Mouse (Mus musculus) embryonic facial prominence, embryonic 11.5 days (tissue): ENCODE measurements around the gene Lactb. TPM values are rescaled to one million over a fixed set of nuclear protein-coding genes. Genes with fewer than 3 reads are reported as not detected.

ENCODE experiments used
- ATAC-seq: fragments of 200-750 bp; cut with Nextera tagmentation; replicated peaks from 2 replicates; pipeline ENCODE4 v1.8.0; 2017; ENCODE audit warnings: low read depth; ENCODE audit not compliant: insufficient number of reproducible peaks, low FRiP score, low TSS enrichment
- DNase-seq: peaks from one replicate; pipeline ENCODE4 v3.0.0-alpha.2; 2015; ENCODE audit warnings: low spot score
- H3K27ac ChIP-seq: fragments of 300-500 bp; sonication (generic); replicated peaks from 2 replicates; pipeline ENCODE4 v1.5.1; 2014; ENCODE audit warnings: mild to moderate bottlenecking, low read depth, low read length, control low read depth
- H3K27me3 ChIP-seq: fragments of 300-500 bp; sonication (generic); 2 replicates; pipeline ENCODE4 v1.6.1; 2014; ENCODE audit warnings: mild to moderate bottlenecking, low read length, moderate library complexity, mixed read lengths; ENCODE audit not compliant: control insufficient read depth, insufficient read depth
- H3K36me3 ChIP-seq: fragments of 300-500 bp; sonication (generic); replicated peaks from 2 replicates; pipeline ENCODE4 v1.6.1; 2014; ENCODE audit warnings: low read depth, mild to moderate bottlenecking, low read length, moderate library complexity, mixed read lengths; ENCODE audit not compliant: control insufficient read depth, insufficient read depth
- H3K4me1 ChIP-seq: fragments of 300-500 bp; sonication (generic); 2 replicates; pipeline ENCODE4 v1.6.1; 2014; ENCODE audit warnings: low read length, mixed read lengths; ENCODE audit not compliant: control insufficient read depth, insufficient read depth
- H3K4me2 ChIP-seq: fragments of 300-500 bp; sonication (generic); 2 replicates; pipeline ENCODE4 v1.6.1; 2014; ENCODE audit warnings: low read depth, mild to moderate bottlenecking, control low read depth, low read length, moderate library complexity
- H3K4me3 ChIP-seq: fragments of 300-500 bp; sonication (generic); 2 replicates; pipeline ENCODE4 v1.5.1; 2014; ENCODE audit warnings: low read depth, low read length, control low read depth
- H3K9ac ChIP-seq: fragments of 300-500 bp; sonication (generic); replicated peaks from 2 replicates; pipeline ENCODE4 v1.6.1; 2014; ENCODE audit warnings: mild to moderate bottlenecking, control low read depth, low read length
- H3K9me3 ChIP-seq: fragments of 300-500 bp; sonication (generic); replicated peaks from 2 replicates; pipeline ENCODE4 v1.6.1; 2016; ENCODE audit warnings: mild to moderate bottlenecking, low read length, inconsistent platforms, mixed read lengths; ENCODE audit not compliant: control insufficient read depth
- WGBS: fragments of 180-500 bp; shearing (Covaris S2); extraction: QIAGEN DNeasy Blood & Tissue Kit; methylation state at CpG from one replicate; pipeline ENCODE4 v1.1.7; 2014; 5-methylcytosine and 5-hydroxymethylcytosine counted together
- polyA plus RNA-seq: library from polyadenylated mRNA; unstranded; fragments of >200 nt; fragmentation: Nextera tagmentation; extraction: Ambion mirVana; gene quantifications from 2 replicates; pipeline ENCODE4 v1.2.1, GENCODE M21; 2014

The Lactb gene
- polyA plus RNA-seq, 1 experiment from 2014 or later = 10.2 TPM

DNA sequence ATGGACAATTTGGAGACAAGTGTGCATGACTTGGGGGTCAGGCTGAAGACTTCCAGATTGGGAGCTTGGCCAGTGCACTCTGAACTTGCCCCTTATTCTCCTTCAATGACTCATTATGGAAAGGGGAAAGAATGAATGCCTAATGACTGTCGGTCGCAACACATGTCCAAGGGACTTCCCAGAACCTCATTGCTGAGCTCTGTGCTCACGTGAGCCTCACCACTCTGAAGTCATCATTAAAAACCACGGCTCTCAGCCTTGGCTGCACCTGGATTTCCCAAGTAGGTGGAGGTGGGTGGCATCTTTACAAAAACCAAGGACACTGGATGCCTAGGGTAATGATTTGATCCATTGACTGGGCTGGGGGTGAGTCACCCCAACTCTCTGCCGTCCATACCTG lies 14.8 kb upstream of the Lactb start:
- Histone ChIP-seq H3K4me1 (no peaks in the 10 kb centered on the region), H3K4me3 (no peak overlapping the region), H3K27ac (no peak overlapping the region), H3K36me3 (no peaks in the 10 kb centered on the region), H3K4me2 (no peak overlapping the region), H3K27me3 (no peaks in the 10 kb centered on the region), H3K9ac (no peak overlapping the region), H3K9me3 (no peaks in the 10 kb centered on the region)
- no peak for ATAC-seq
- WGBS = 89% methylated on average over 5 of the region's 5 CpGs
- no peak for DNase-seq

- Histone ChIP-seq H3K27me3 (no peaks in the 10 kb centered on the region), H3K9ac (no peak overlapping the region), H3K4me2 (no peak overlapping the region), H3K27ac (no peak overlapping the region), H3K4me1 (no peaks in the 10 kb centered on the region), H3K4me3 (no peak overlapping the region), H3K36me3 (no peaks in the 10 kb centered on the region), H3K9me3 (no peaks in the 10 kb centered on the region)
- ATAC-seq (no peak), DNase-seq (no peak)
- 85% methylated on average over 6 of the region's 6 CpGs for WGBS
Observed at GRCm38 (mm10) chr9:66989581-66989980, 14.3 kb upstream of the Lactb start.

- H3K4me3 ChIP-seq = no peak overlapping the region
- no peaks in the 10 kb centered on the region for H3K4me1 ChIP-seq
- no peaks in the 10 kb centered on the region for H3K36me3 ChIP-seq
- no peak for DNase-seq
- no peak overlapping the region for H3K9ac ChIP-seq
- no peak overlapping the region for H3K27ac ChIP-seq
- no peaks in the 10 kb centered on the region for H3K27me3 ChIP-seq
- H3K9me3 ChIP-seq = no peaks in the 10 kb centered on the region
- ATAC-seq = no peak
- no peak overlapping the region for H3K4me2 ChIP-seq
- 58% methylated on average over 6 of the region's 6 CpGs for WGBS
Observed at GRCm38 (mm10) chr9:66988888-66989414, 13.7 kb upstream of the Lactb start.

- no peaks in the 10 kb centered on the region for H3K36me3 ChIP-seq
- H3K9me3 ChIP-seq = no peaks in the 10 kb centered on the region
- DNase-seq = no peak
- no peak for ATAC-seq
- H3K4me2 ChIP-seq = no peak overlapping the region
- no peak overlapping the region for H3K9ac ChIP-seq
- H3K27me3 ChIP-seq = no peaks in the 10 kb centered on the region
- 63% methylated on average over 11 of the region's 11 CpGs for WGBS
- no peak overlapping the region for H3K4me3 ChIP-seq
- H3K4me1 ChIP-seq = no peaks in the 10 kb centered on the region
- no peak overlapping the region for H3K27ac ChIP-seq
Observed at GRCm38 (mm10) chr9:66988198-66988887, 13.1 kb upstream of the Lactb start.

DNA sequence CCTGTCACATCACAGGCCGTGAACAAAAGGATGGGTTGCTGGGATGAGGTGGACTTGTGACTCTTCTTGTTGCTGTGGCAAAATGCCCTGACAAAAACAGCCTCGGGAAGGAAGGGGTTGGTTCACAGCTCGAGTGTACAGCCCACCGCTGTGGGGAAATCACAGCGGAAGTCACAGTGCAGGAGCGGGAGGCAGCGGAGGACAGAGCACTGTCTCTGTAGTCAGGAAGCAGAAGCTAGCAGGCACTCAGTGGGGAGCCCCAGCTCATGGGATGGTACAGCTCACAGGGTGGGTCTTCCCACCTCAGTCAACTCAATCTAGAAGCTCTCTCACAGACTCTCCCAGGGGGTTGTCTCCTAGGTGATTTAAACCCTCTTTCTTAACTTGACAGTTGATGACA lies 10.1 kb upstream of the Lactb start:
- DNase-seq = no peak
- Histone ChIP-seq H3K27me3 (no peaks in the 10 kb centered on the region), H3K9ac (no peak overlapping the region), H3K4me2 (no peak overlapping the region), H3K9me3 (no peaks in the 10 kb centered on the region), H3K4me3 (no peak overlapping the region), H3K4me1 (no peaks in the 10 kb centered on the region), H3K36me3 (no peaks in the 10 kb centered on the region), H3K27ac (no peak overlapping the region)
- 77% methylated on average over 7 of the region's 7 CpGs for WGBS
- no peak for ATAC-seq

- WGBS = 74% methylated on average over 7 of the region's 7 CpGs
- H3K27me3 ChIP-seq = no peaks in the 10 kb centered on the region
- ATAC-seq = no peak
- H3K4me2 ChIP-seq = no peak overlapping the region
- no peaks in the 10 kb centered on the region for H3K9me3 ChIP-seq
- no peak for DNase-seq
- no peaks in the 10 kb centered on the region for H3K4me1 ChIP-seq
- H3K36me3 ChIP-seq = no peaks in the 10 kb centered on the region
- H3K4me3 ChIP-seq = no peak overlapping the region
- H3K9ac ChIP-seq = no peak overlapping the region
- no peak overlapping the region for H3K27ac ChIP-seq
Observed at GRCm38 (mm10) chr9:66982085-66982484, 6.8 kb upstream of the Lactb start.

- H3K27ac ChIP-seq = no peak overlapping the region
- no peaks in the 10 kb centered on the region for H3K27me3 ChIP-seq
- no peak overlapping the region for H3K4me3 ChIP-seq
- H3K4me2 ChIP-seq = no peak overlapping the region
- no peak overlapping the region for H3K9ac ChIP-seq
- H3K36me3 ChIP-seq = no peaks in the 10 kb centered on the region
- no peaks in the 10 kb centered on the region for H3K9me3 ChIP-seq
- ATAC-seq (no peak), DNase-seq (peak; percentile 84)
- H3K4me1 ChIP-seq = no peaks in the 10 kb centered on the region
- 7% methylated on average over 5 of the region's 5 CpGs for WGBS
Observed at GRCm38 (mm10) chr9:66980458-66980857, 5.2 kb upstream of the Lactb start.

DNA sequence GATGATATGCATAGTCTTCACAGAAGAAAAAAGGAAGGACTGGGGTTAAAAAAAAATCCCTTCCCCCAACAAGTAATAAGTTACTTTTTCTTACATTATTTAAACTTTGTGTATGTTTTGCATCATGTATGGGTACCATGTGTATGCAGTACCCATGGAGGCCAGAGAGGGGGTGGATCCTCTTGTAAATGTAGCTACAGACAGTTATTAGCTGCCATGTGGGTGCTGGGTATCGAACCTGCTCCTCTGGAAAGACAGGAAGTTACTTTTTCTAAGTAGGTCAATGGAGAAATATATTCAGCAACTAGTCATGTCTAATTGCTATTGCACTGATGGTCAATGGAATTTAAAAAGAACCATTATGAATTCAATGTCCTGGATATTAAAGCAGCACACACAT lies 3.2 kb upstream of the Lactb start:
- no peak overlapping the region for H3K4me2 ChIP-seq
- ATAC-seq (no peak), DNase-seq (no peak)
- H3K4me3 ChIP-seq = no peak overlapping the region
- H3K9me3 ChIP-seq = no peaks in the 10 kb centered on the region
- no peaks in the 10 kb centered on the region for H3K36me3 ChIP-seq
- WGBS = 68% methylated on average over 1 of the region's 1 CpGs
- H3K4me1 ChIP-seq = no peaks in the 10 kb centered on the region
- no peak overlapping the region for H3K9ac ChIP-seq
- H3K27ac ChIP-seq = no peak overlapping the region
- H3K27me3 ChIP-seq = no peaks in the 10 kb centered on the region
